Mouse (Mus musculus) spleen, adult 2 months (tissue): ENCODE data around the gene Rcn1. TPM values are rescaled to one million over a fixed set of nuclear protein-coding genes. Genes with fewer than 3 reads are reported as not detected.

Source experiments
- DNase-seq, 2 experiments: peaks; one replicate each; pipeline versions ENCODE4 v3.0.0 to v3.0.0-alpha.2; 2012 to 2021; ENCODE audit warnings: low spot score in 2 of 2, low read depth in 1 of 2
- H3K27ac ChIP-seq: fragments of 200-500 bp; 2 replicates; pipeline ENCODE4 v1.5.1; 2012; ENCODE audit warnings: low read length, inconsistent platforms; ENCODE audit not compliant: insufficient read depth
- H3K27me3 ChIP-seq: fragments of 200-500 bp; 2 replicates; pipeline ENCODE4 v1.6.1; 2012; ENCODE audit warnings: mild to moderate bottlenecking, moderate library complexity, low read length, inconsistent platforms; ENCODE audit not compliant: control insufficient read depth, insufficient read depth
- H3K36me3 ChIP-seq: fragments of 200-500 bp; 2 replicates; pipeline ENCODE4 v1.6.1; 2012; ENCODE audit warnings: mild to moderate bottlenecking, low read length, inconsistent platforms; ENCODE audit not compliant: control insufficient read depth, insufficient read depth
- H3K4me1 ChIP-seq: fragments of 200-500 bp; 2 replicates; pipeline ENCODE4 v1.6.1; 2011; ENCODE audit warnings: inconsistent platforms; ENCODE audit not compliant: control insufficient read depth, insufficient read depth, insufficient read length
- H3K4me3 ChIP-seq: fragments of 200-500 bp; 2 replicates; pipeline ENCODE4 v1.5.1; 2011; ENCODE audit warnings: mild to moderate bottlenecking, inconsistent platforms; ENCODE audit not compliant: insufficient read depth, insufficient read length; ENCODE audit errors: extremely low read depth
- CTCF ChIP-seq: fragments of 200-500 bp; IDR thresholded peaks from 2 replicates; pipeline ENCODE4 v1.5.1; 2011; ENCODE audit warnings: mild to moderate bottlenecking, inconsistent platforms; ENCODE audit not compliant: insufficient read depth, insufficient read length, insufficient replicate concordance; ENCODE audit errors: extremely low read depth
- POLR2A ChIP-seq: fragments of 200-500 bp; IDR thresholded peaks from 2 replicates; pipeline ENCODE4 v1.6.1; 2011; ENCODE audit warnings: low read depth, low read length, inconsistent platforms
- WGBS: fragments of 180-500 bp; shearing (Covaris S2); methylation state at CpG from one replicate; pipeline ENCODE4 v1.1.7; 2018; 5-methylcytosine and 5-hydroxymethylcytosine counted together
- polyA plus RNA-seq: library from polyadenylated mRNA; depleted of rRNA; stranded (reverse); fragments of >200 nt; gene quantifications from 2 replicates; pipeline ENCODE4 v1.2.3, GENCODE M21; 2012; rRNA removed

The Rcn1 gene
- 5.1 and 7.3 TPM in 2 replicates for polyA plus RNA-seq

- H3K4me3 ChIP-seq: peak within 1 kb of the TSS; percentile 68
- H3K36me3 ChIP-seq: peaks cover 1% of the 10 kb centered on the region; the same call in 1 of the 2 replicates
- H3K4me1 ChIP-seq: no peaks in the 10 kb centered on the region; the same call in 1 of the 2 replicates
- under 1% methylated on average over 57 of the region's 57 CpGs for WGBS
- H3K27me3 ChIP-seq: no peaks in the 10 kb centered on the region
- DNase-seq: peak; percentile 22 to 53
- no peak for TF ChIP-seq POLR2A
- TF ChIP-seq CTCF: no peak
- H3K27ac ChIP-seq: peak within 1 kb of the TSS; percentile 70
These were observed at the start of gene Rcn1 for GRCm38 (mm10) chr2:105399085-105399891. Rcn1 (minus strand) TSS chr2:105399319.

GRCm38 (mm10) chr2:105444072-105444471, 45.0 kb upstream of the Rcn1 start:
- no peak for DNase-seq
- 46% methylated on average over 3 of the region's 3 CpGs for WGBS
- no peaks in the 10 kb centered on the region for H3K27me3 ChIP-seq

DNA sequence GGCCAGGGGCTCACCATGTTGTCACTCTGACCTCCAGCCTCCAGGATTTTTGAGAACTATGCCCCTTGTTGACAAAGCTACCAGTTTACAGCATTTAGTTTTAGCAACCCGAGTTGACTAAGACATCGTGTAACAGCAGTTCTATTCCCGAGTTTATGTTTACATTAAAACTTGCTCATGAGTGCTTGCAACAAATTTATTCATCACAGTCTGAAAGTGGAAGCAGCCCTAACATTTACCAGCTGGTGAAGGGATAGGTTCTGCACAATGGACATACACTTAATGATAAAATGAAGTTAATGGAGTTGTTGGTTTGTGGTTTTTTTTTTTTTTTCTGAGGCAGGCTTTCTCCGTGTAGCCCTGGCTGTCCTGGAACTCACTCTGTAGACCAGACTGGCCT, 39.9 kb upstream of the Rcn1 start:
- DNase-seq: no peak
- no peak for TF ChIP-seq CTCF
- no peak for TF ChIP-seq POLR2A
- no peaks in the 10 kb centered on the region for H3K4me1 ChIP-seq
- no peaks in the 10 kb centered on the region for H3K27me3 ChIP-seq
- no peaks in the 10 kb centered on the region for H3K36me3 ChIP-seq
- no peak overlapping the region for H3K4me3 ChIP-seq
- WGBS: 68% methylated on average over 4 of the region's 4 CpGs
- no peak overlapping the region for H3K27ac ChIP-seq

More at GRCm38 (mm10) chr2:105444072-105444471, 45.0 kb upstream of the Rcn1 start:
- no peaks in the 10 kb centered on the region for H3K4me1 ChIP-seq
- H3K27ac ChIP-seq: no peak overlapping the region
- no peak overlapping the region for H3K4me3 ChIP-seq
- TF ChIP-seq POLR2A: no peak
- no peak; the same call in 1 of the 2 replicates for TF ChIP-seq CTCF
- no peaks in the 10 kb centered on the region for H3K36me3 ChIP-seq

- TF ChIP-seq POLR2A (no peak), CTCF (no peak)
- no peaks in the 10 kb centered on the region for H3K36me3 ChIP-seq
- no peak overlapping the region for H3K4me3 ChIP-seq
- no peak overlapping the region for H3K27ac ChIP-seq
- H3K27me3 ChIP-seq: no peaks in the 10 kb centered on the region
- WGBS: 93% methylated on average over 2 of the region's 2 CpGs
- no peak for DNase-seq
- no peaks in the 10 kb centered on the region for H3K4me1 ChIP-seq
These were observed 39.4 kb upstream of the Rcn1 start for GRCm38 (mm10) chr2:105438525-105438924.

DNA sequence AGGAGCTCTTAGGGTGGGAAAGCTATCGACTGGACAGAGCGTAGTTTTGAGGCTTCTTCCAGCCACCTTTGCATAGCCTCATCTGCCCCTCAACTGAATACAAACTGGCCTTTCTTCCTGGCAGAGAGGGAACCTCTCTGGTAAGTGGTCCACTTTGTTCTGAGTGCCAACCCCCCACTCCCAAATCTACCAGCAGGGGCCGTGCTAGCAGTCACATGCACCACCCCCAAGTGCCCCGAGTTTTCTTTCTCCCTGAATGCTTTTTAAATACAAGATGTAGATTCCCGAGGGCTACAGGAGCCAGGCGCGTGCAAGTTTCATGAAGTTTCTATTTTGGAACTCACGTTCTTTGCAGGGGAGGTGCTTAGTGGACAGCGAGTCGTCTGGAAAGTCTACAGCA, 33.8 kb upstream of the Rcn1 start:
- no peaks in the 10 kb centered on the region for H3K4me1 ChIP-seq
- H3K27ac ChIP-seq: no peak overlapping the region
- WGBS: 24% methylated on average over 10 of the region's 10 CpGs
- H3K27me3 ChIP-seq: no peaks in the 10 kb centered on the region
- no peak for DNase-seq
- no peaks in the 10 kb centered on the region for H3K36me3 ChIP-seq
- TF ChIP-seq POLR2A (no peak), CTCF (no peak)
- no peak overlapping the region for H3K4me3 ChIP-seq

- H3K4me1 ChIP-seq: no peaks in the 10 kb centered on the region
- no peak overlapping the region for H3K27ac ChIP-seq
- no peaks in the 10 kb centered on the region for H3K36me3 ChIP-seq
- H3K27me3 ChIP-seq: no peaks in the 10 kb centered on the region
- DNase-seq: no peak
- 23% methylated on average over 5 of the region's 5 CpGs for WGBS
- no peak overlapping the region for H3K4me3 ChIP-seq
- no peak for TF ChIP-seq POLR2A
- TF ChIP-seq CTCF: no peak
These were observed 31.3 kb upstream of the Rcn1 start for GRCm38 (mm10) chr2:105430373-105430772.

- DNase-seq: no peak
- Histone ChIP-seq H3K4me3 (no peak overlapping the region), H3K27me3 (no peaks in the 10 kb centered on the region), H3K4me1 (no peaks in the 10 kb centered on the region), H3K27ac (no peak overlapping the region), H3K36me3 (no peaks in the 10 kb centered on the region)
- WGBS: 13% methylated on average over 6 of the region's 6 CpGs
- TF ChIP-seq POLR2A (no peak), CTCF (no peak)
These were observed 30.8 kb upstream of the Rcn1 start for GRCm38 (mm10) chr2:105429899-105430298.
